Mouse (Mus musculus) T-helper 17 cell (primary cell): ENCODE measurements around the gene Kptn.

Experiments
- in situ Hi-C, 2 experiments: fragments of 300-600 bp; cut with MboI, MseI; formaldehyde crosslinking; loops; 1 replicate in 1 of 2; 2 replicates in 1 of 2; pipeline ENCODE4 v1.15.1; 2025; ENCODE audit warnings: high pct_unique_total_duplicates in 2 of 2

Gene Kptn

DNA sequence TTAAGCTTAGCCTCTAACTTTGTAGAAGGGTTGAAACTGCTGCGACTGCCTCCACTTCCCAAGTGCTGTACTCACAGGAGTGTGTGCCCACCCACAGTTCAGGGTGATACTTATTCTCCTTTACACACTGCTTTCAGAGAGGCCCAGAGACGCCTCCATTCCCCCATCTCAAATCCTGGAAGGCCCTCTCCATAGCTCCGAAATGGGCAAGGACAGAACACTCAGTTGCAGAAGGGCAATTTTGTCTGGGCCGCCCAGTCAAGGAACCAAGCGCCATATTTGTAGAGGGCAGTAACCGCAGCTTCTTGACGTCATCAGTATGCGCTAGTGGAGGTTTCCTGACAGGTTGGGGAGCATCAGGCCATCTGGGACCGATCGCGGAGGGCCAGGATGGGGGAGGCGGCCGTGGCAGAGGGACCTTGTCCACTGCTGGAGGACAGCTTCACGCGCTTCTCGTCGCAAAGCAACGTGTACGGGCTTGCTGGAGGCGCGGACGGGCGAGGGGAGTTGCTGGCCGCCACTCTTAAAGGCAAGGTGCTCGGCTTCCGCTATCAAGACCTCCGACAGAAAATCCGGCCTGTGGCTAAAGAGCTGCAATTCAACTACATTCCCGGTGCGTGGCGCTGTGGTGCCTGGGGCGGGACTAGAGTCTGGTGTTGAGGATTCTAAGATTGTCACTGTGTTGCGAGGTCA is at the start of gene Kptn:
Gene Kptn (plus strand): TSS at position 327 of the 693 bp plus-strand sequence.
- in situ Hi-C loops: no loop called here

DNA sequence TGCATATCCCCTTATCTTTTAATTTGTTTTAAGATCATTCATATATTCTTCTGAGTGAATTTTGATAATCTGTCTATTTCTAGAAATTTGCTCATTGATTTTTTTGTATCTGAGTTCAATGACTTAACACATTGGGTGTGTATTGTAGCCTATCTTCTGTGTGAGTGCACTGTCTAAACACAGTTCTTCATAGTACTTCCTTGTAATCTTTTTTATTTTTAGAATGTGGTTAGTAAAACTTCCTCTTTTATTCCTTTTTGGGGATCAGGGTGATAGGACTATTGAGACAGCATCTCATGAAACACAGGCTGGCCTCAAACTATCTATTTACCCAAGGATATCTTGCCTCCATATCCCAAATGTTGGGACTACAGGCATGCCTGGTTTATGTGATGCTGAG is 48.8 kb upstream of the Kptn start:
- in situ Hi-C loops: no loop called here

DNA sequence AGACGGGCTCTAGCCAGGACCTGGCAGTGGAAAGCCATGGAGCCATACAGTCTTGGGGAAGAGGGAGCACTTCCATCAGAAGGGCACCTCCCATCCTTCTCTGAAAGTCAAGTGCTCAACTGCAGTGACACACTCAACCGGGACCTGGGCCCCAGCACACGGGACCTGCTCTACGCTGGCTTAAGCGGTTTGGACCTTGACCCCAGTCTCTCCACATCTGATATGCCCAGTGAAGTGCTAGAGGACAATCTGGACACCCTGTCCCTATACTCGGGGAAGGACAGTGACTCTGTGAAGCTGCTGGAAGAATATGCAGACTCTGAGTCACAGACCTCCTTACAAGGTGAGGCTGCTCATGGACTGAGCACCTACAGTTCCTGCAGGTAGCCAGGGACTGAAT is 47.8 kb upstream of the Kptn start:
- in situ Hi-C loops: no loop called here

DNA sequence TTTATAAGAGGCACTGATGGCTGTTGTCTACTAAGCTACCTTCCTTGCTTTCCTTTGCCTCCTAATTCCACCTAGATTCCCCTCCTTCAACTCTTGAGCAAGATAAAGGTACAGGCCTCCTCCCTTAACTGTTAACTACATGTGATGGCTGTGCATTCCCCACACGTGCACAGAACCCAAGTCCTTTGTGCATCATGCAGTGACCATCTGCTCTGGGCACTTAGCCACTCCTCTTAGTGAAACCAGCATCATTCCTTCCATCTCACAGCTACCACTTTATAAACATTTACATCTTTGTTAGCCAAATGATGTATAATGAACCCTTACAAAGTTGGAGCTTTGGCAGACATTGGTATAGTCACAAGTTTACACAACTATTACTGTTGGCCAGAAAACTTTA is 39.7 kb upstream of the Kptn start:
- in situ Hi-C loops: no loop called here

DNA sequence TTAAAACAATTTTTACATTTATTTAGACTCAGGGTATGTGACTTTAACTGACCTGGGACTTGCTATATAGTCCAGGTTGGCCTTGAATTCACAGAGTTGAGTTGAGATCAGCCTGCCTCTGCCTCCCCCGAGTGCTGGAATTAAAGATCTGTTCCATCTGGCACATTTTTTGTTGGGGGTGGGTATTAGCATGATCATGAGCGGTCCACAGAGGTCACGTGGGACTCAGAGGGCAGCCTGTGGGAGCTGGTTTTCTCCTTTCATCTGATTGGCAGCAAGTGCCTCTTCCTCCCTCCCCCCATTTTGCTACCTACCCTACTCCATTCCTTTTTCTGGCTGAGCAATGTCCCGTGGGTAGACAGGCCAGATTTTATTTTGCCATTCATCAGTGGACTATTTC is 39.1 kb upstream of the Kptn start:
- in situ Hi-C loops: no loop called here

DNA sequence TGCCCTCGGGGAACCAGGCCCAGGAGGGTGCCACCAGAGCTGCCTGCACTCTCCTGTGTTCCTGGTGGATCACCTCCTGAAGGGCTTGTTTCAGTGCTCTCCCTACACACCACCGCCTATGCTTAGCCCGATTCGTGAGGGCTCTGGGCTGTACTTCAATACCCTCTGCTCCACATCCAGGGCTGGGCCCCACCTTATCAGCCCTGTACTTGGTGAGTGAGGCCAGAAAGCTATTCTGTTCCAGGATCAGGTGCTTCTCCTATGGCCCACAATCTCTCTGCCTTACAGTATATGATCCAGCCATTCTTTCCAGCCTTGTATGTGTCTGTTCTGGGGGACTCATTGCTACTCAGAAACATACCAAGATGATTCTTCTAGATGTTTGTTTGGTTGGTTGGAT is 36.3 kb upstream of the Kptn start:
- in situ Hi-C loops: no loop called here

DNA sequence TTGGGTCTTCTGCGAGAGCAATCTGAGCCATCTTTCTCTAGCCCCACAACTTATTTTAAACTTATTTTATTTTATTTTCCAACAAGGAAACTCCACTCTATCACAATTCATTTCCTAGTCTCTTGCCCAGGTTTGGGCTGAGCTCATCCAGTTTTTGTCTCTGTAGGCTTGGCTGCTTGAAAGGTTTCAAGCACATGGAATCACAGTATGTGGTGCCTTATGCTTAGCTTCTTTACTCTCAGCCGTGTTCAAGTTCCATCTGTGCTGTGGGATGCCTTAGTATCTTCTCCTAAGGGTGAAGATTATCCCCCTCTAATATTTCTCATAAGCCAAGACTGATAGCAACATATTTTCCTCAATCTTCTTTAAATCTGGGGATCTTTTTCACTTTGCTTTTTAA is 32.1 kb upstream of the Kptn start:
- in situ Hi-C loops: no loop called here

DNA sequence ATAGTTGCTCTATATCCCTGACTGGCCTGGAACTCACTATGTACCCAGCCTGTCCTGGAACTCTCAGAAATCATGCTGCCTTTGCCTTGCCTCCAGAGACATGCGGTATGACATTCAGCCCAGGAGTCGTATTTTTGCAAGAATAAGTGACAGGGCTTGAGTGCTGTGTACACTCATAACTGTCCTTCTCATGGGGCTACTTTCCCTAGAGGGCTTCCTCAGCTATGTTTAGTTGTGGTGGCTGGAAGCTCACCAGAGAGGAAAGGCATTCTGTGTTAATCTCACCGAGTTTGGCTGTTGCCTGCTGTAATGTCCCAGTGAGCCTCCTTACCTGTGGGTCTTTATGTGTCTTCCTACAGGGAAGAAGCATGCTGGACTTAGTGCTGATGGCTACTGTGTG is 25.1 kb upstream of the Kptn start:
- in situ Hi-C loops: no loop called here

DNA sequence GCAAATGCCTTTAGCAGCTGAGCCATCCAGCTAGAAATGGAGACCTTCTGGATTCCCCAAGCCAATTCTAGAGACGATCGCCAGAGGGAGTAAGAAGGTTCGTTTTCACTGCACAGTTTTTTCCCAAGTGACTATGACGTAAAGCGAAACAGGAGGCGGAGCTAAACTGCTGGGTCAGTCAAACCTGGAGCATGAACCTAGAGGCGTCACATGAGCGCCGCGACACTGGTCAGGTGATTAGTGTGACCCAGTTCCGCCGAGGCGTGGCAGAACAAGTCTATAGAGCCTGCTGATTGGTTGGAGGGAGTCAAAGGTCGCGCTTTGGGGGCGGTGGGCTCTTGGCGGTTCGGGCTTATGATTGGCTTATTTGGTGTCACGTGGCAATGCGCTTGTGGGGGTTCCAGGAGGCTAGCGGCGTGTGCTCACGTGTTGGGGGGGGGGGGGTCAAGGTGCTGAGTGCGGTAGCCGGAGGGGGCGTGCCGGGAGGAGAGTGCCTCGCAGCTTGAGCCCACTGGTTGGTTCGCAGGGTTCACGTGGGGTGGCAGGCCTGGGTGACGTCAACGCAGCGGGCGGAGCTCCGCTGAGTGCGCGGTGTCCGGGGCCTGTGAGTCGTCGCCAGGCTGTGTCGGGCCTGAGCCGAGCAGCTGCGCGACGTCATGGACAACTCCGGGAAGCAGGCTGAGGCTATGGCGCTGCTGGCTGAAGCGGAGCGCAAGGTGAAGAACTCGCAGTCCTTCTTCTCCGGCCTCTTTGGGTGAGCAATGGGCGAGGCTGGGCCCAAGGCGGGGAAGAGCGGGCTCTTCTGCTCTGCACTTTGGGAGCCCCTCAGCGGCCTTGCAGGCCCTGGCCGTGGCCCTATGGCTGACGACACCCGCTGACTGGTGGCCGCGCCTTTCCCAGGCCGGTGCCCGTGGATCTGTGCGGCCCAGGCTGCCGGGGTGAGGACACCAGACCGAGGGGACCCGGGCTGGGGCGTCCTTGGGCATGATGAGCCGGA is 21.4 kb upstream of the Kptn start, which contains the start of gene Napa:
Gene Napa (plus strand): TSS at position 438 of the 997 bp plus-strand sequence.
- in situ Hi-C loops: no loop called here

DNA sequence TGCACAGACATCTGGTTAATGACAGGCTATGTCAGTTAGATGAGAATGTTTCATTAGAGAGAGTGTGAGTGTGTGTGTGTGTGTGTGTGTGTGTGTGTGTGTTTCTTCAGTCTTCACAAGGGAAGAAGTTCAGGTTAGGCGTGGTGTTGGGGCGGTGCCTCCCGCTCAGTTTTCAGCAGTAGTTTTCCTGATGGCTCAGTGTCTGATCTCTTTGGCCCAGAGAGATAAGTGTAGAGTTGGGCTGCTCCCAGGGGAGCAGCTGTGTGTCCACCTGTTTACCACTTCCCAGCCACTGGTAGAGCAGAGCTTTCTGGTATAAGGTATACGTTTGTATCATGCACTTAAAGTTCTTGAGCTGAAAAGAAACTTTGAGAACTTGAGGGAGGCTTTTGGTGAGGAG is 19.8 kb upstream of the Kptn start:
- in situ Hi-C loops: no loop called here

DNA sequence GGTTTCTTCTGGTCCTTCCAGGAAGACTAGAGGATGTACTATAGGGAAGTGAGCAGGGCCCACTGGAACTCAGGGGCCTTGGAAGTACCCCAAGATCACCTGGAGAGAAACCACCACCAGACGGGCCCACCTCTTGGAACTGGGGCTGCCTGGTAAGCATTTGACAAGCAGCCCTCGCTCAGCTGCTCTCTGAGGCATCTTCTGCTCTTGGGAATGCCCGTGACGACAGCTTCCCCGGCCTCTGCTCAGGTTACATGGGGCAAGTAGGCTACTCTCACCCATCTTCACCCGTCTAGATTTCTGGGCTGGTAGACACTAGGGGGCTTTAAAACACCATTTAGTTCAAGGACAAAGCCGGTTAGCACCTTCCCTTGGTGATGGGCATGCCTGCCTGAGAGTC is 18.6 kb upstream of the Kptn start:
- in situ Hi-C loops: no loop called here

DNA sequence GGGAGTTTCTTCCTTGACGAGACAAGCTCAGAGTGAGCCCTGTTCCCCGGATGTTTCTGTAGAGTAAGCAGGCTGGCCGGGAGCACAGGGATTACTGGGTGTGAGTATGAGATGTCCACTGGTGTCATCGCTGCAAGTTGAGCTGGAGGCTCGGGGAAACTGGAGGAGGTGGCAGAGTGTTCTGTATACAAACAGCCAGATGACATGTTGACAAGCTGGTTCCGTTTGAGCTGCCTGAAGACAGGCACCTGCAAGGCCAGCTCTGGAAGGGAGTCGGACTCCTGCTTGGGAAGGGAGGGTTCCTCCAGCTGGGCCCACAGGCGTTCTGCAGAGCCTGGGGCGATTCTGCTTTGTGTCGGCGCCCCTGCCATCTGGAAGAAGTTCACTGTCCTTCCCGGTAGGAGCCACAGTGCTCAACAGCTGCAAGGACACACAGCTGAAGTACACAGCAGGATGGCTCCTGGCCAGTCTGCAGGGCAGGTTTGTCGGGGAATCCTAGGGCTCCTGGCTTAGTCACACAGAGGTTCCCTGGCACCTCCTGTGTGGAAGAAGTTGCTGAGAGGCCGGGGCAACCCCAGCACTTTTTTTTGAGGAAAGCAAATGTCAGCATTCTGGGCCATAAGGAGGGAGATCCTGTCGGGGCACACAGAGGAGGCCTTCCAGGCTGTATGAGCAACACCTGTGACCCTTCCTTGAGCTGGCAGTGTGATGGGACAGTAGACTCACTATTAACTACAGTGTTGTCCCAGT is 17.8 kb upstream of the Kptn start:
- in situ Hi-C loops: no loop called here

DNA sequence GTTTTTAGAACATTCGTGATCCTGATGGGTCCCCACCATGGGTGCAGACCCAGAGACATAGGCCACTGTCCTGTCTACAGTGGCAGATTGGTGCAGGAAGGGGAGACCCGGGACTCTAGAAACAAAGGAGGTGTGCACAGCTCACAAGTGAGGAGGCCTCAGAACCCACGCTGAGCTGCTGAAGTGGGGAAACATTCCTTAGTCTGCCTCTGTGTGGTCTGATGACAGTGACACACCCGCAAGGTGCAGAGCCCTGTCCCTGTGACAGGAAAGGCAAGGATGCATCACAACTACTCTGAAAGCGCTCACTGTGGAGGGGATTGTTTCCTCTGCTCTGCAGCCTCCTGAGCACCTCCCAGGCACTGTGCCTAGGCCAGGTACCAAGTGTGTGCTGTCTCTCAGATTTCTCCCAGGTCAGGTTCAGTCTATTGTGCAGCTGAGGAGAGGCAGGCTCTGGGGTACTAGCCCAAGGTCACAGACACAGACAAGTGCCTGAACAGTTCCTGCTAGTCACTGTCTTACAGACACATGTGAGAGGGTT is 16.9 kb upstream of the Kptn start:
- in situ Hi-C loops: no loop called here

DNA sequence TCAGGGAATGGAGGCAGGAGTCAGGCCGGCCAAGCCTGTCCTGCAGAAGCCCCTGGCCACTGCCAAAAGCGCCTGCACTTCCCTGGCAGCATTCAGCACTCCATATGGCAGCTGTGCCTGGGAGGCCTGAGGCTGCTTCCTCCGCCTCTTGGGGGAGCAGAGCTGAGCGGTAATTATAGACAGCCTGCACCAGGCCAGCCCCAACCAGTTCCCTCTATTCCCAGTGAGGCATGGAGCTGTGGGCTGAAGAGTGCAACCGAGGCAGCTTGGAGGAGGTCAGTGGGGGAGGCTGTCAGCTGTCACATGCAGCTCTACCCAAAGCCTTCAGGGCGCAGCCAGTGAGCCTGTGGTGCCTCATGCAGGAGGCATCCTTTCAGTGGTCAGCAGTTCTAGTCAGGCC is 15.9 kb upstream of the Kptn start:
- in situ Hi-C loops: no loop called here

DNA sequence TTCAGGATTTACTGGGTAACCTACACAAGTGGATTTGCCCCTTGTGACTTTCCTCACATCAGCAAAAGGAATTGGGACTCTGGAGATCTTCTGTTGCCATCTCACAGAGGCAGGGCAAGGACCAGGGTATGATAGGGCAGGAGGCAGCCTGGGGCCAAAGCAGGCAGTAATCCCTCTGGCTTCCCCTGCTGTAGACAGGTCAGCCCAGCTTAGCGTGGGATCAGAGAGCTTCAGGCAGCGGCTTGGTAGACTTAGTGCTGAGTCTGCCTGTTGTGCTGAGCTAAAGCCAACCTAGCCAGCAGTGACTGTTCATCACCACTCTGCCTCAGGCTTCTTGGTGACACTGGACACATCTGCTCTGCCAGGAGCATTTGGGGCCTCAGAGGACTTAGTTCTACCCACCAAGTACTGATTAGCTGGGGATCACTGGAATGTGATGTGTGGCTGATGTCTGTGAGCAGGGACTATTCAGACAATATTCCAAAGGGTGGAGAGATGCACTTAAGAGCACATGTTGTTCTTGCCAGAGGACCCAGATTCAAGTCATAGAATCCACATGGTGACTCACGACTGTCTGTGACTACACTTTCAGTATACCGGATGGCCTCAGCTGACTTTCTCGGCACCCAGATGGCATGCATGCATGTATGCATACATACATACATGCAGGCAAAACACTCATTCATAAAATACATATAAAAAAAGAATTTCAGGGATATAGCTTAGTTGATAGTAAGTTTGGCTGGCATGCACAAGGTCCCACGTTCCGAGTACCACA is 14.9 kb upstream of the Kptn start:
- in situ Hi-C loops: no loop called here

DNA sequence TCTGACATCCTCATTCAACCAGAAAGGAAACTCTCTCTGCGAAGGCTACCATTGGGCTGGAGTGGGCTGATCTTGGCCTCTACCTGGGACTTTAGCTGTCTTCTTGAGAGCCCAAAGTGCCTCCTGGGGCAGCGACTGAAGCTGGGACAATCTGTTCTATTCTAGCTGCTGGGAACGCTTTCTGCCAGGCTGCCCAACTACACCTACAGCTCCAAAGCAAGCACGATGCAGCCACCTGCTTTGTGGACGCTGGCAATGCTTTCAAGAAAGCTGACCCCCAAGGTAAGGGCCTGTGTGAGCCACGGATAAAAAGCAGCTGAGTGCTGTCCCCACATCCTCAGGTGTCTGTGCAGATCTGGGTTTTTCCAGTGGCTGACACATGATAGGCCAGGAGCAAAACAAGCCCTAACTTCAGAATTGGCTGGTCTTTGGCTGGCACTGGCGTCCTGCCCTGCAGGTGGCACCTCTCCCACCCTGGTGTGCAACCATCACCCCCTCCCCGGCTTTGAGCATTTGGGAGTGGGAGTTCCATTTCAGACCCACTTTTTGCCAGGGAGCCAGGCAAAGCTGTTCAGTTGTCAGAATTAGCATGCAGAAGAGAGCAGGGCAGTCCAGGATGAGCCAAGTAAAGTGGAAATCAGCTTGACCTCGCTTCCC is 10.7 kb upstream of the Kptn start:
- in situ Hi-C loops: no loop called here

DNA sequence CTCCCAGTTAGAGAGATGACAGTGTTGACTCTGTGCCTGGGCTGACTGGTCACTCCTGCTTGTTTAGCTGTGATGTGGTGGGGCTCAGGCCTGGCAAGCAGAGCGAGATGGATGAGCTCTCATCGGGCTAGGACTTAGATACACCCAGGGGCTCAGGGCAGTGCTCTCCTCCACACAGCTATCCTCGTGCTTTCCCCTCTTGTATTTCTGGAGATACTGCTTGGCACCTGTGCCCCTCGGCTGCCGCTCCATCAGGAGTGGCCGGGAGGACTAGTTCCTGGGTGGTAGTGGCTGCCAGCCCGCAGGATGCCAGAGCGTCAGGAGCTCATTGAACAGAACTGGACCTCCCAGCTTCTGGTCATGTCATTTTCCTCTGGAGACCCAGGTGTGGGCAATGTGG is 9.5 kb upstream of the Kptn start:
- in situ Hi-C loops: no loop called here

DNA sequence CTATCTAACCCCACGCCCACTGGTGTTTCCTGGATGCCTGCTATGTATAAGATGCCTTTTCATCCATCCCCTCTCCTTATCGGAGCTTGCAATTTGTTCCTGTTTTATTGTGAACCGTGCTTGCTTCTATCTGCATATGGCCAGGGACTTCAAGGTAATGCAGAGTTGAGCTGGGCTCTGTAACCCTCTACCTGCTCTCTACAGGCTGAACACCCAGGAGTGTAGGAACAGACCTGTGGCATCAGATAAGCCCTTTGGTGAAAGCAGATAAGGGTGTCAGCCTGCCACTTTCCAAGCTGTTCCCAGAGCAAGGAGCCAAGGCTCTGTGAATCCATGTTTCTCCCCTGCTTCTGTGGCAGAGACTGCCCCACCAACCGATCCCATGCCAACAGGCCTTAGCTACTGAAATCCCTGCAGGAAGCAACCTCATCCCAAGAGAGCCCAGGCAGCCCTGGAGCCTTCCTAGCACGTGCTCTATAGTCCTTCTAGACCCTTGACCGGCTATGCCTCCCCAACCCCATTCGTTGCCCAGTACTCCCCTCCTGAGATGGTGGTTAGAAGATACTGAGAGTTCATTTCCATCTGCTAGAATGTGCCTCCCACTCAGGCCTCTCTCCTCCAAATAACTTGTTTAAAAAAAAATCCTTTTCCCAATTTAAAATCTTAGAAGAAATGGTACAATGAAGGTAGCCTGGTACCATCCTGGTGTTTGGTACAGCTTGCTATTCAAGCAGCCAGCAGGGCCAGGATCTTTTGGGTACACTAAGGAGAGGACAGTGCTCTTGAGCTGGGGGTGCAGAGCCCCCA is 8.2 kb upstream of the Kptn start:
- in situ Hi-C loops: no loop called here

DNA sequence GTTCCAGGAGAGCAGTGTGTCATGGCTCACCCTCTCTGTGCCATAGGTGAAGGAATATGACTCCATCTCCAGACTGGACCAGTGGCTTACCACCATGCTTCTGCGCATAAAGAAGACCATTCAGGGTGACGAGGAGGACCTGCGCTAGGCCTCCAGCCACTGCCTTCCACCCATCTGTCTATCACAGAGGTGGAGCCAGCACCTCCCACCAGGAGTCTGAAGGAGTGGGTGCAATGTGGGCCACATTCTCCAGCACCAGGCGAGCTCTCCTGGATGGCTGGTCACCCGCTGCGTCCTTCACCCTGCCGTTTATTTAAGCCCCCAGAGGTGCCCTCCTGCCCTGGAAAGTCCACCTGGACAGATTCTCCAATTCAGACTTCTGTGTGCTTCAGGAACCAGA is 3.3 kb upstream of the Kptn start:
- in situ Hi-C loops: no loop called here

DNA sequence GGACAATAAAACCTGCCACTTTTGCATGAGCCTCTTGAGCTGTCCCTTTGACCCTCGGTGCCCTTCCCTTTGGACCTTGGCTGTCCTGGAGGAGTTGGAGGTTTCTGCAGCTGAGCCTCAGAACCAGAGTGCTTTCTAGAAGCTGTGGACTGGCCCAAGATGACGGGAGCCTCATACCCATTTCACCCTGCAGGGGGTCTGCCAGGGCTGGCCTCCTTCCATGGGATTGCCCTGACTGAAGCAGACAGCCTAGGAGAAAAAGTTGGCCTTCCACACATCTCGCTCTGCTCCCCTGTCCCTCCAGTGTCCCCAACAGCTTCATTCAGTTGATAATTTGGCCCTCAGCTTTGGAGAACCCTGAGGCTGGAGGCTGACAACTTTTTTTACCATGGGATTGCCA is 2.6 kb upstream of the Kptn start:
- in situ Hi-C loops: no loop called here
